Mouse (Mus musculus) CD4-positive, CD25-positive, alpha-beta regulatory T cell, adult 4 months (primary cell): ENCODE results near the gene Fam50a. TPM values are rescaled to one million over a fixed set of nuclear protein-coding genes. Genes with fewer than 3 reads are reported as not detected.

ENCODE experiments used
- ATAC-seq: one replicate; pipeline ENCODE4 v1.8.0; 2017
- polyA plus RNA-seq, 2 experiments: library from polyadenylated mRNA; unstranded; fragments of 100-300 nt; shearing (Covaris generic); gene quantifications; one replicate each; pipeline ENCODE4 v1.2.1; 2017

Fam50a gene
- polyA plus RNA-seq = 10 to 100 TPM; 65.9 to 68.7 TPM

- peak; percentile 98 for ATAC-seq
Observed at GRCm38 (mm10) chrX:74312540-74313464, at the start of gene Fam50a. Fam50a (plus strand) TSS chrX:74313033.

GRCm38 (mm10) chrX:74269736-74270061 is 43.1 kb upstream of the Fam50a start:
- no peak for ATAC-seq

- ATAC-seq = peak; percentile 86
Observed at GRCm38 (mm10) chrX:74270062-74270901, 42.6 kb upstream of the Fam50a start, which contains the start of gene Rpl10. Rpl10 (plus strand) TSS chrX:74270812.

GRCm38 (mm10) chrX:74270902-74271551 is 41.8 kb upstream of the Fam50a start:
- no peak for ATAC-seq

- ATAC-seq = no peak
Observed at GRCm38 (mm10) chrX:74273422-74274322, 39.2 kb upstream of the Fam50a start.

- no peak for ATAC-seq
Observed at GRCm38 (mm10) chrX:74277916-74278315, 34.9 kb upstream of the Fam50a start.

- ATAC-seq = no peak
Observed at GRCm38 (mm10) chrX:74281041-74281731, 31.6 kb upstream of the Fam50a start.

- ATAC-seq = peak; percentile 58
Observed at GRCm38 (mm10) chrX:74281732-74282394, 31.0 kb upstream of the Fam50a start, which contains the start of the genes Taz and Dnase1l1. Taz (plus strand) TSS chrX:74281912. Dnase1l1 (minus strand) TSS chrX:74282337.

GRCm38 (mm10) chrX:74282395-74283091 is 30.3 kb upstream of the Fam50a start:
- peak; percentile 78 for ATAC-seq

- no peak for ATAC-seq
Observed at GRCm38 (mm10) chrX:74283092-74283437, 29.8 kb upstream of the Fam50a start.

- ATAC-seq = no peak
Observed at GRCm38 (mm10) chrX:74293431-74293830, 19.4 kb upstream of the Fam50a start.

- peak; percentile 99 for ATAC-seq
Observed at GRCm38 (mm10) chrX:74296538-74297448, 16.0 kb upstream of the Fam50a start, which contains the start of gene Atp6ap1. Atp6ap1 (plus strand) TSS chrX:74297097.

GRCm38 (mm10) chrX:74298348-74298747 is 14.5 kb upstream of the Fam50a start:
- ATAC-seq = no peak

- no peak for ATAC-seq
Observed at GRCm38 (mm10) chrX:74299721-74300120, 13.1 kb upstream of the Fam50a start.

- ATAC-seq = peak; percentile 91
Observed at GRCm38 (mm10) chrX:74304867-74305700, 7.7 kb upstream of the Fam50a start, which contains the start of gene Gdi1. Gdi1 (plus strand) TSS chrX:74304998.

- peak; percentile 77 for ATAC-seq
Observed at GRCm38 (mm10) chrX:74328725-74329161, 15.9 kb downstream of the Fam50a start, which contains the start of gene Plxna3. Plxna3 (plus strand) TSS chrX:74329066.

GRCm38 (mm10) chrX:74329215-74329671 is 16.4 kb downstream of the Fam50a start:
- no peak for ATAC-seq
